Mouse (Mus musculus): ENCODE measurements around the gene Slc25a16.

GRCm38 (mm10) chr10:62896774-62897173 is 23.7 kb upstream of the Slc25a16 start:
- TF ChIP-seq CTCF (IDR thresholded peaks at IDR 0.05; ENCODE audit: borderline replicate concordance, control insufficient read depth, extremely low read depth, insufficient read depth, low read length, poor library complexity) (no peak), POLR2A (IDR thresholded peaks at IDR 0.05; ENCODE audit: control insufficient read depth, extremely low read depth, insufficient read depth, low read length, poor library complexity) (no peak)

Data from thymus, adult 2 months (tissue).